Mouse (Mus musculus) liver, postnatal 0 days (tissue): ENCODE measurements around the gene Kif5c.

Experiments used
- CTCF ChIP-seq: sonication (generic); IDR thresholded peaks from 2 replicates; pipeline ENCODE4 v1.5.1; 2016; ENCODE audit warnings: antibody characterized with exemption, low read depth
- EP300 ChIP-seq: IDR thresholded peaks from 2 replicates; pipeline ENCODE4 v1.6.1; 2016; ENCODE audit warnings: antibody characterized with exemption, low read depth, mild to moderate bottlenecking

DNA sequence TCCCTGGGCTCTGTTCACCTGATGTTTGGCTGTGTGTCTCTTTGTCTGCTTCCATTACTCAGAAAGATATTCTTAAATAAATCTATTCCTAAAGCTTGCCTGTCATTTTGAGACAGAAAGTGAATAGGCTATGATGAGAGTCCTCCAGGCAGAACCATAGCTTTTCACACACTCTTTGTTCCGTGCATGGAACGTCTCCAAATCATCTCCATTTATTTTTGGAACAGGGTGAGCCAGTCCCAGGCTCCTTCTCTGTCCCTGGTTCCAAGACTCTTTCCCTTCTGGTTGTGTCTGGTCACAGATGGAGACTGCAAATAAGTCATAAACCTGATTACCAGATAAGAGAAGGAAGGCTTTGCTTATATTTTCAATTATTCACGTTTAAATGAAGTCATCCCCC, 22.8 kb upstream of the Kif5c start:
- TF ChIP-seq CTCF (no peak), EP300 (no peak)
